Mouse (Mus musculus): ENCODE results near the gene Cox15. TPM values are rescaled to one million over a fixed set of nuclear protein-coding genes. Genes with fewer than 3 reads are reported as not detected.

Cox15 gene
- polyA plus RNA-seq, 1 experiment: 14.6 TPM

- no peak for DNase-seq (ENCODE audit: low spot score)
Measured at GRCm38 (mm10) chr19:43761543-43762256, 8.9 kb upstream of the Cox15 start.

- DNase-seq (ENCODE audit: low spot score): no peak
Measured at GRCm38 (mm10) chr19:43760504-43760903, 7.7 kb upstream of the Cox15 start.

GRCm38 (mm10) chr19:43754872-43755271 lies 2.1 kb upstream of the Cox15 start:
- DNase-seq (ENCODE audit: low spot score): no peak

- DNase-seq (ENCODE audit: low spot score): no peak
Measured at GRCm38 (mm10) chr19:43754237-43754636, 1.4 kb upstream of the Cox15 start.

- DNase-seq (ENCODE audit: low spot score): peak; percentile 89
Measured at GRCm38 (mm10) chr19:43753226-43753835, 531 bp upstream of the Cox15 start.

- DNase-seq (ENCODE audit: low spot score): no peak
Measured at GRCm38 (mm10) chr19:43750008-43750407, 2.8 kb downstream of the Cox15 start.

GRCm38 (mm10) chr19:43747877-43748276 lies 4.9 kb downstream of the Cox15 start:
- DNase-seq (ENCODE audit: low spot score): no peak

- DNase-seq (ENCODE audit: low spot score): no peak
Measured at GRCm38 (mm10) chr19:43745740-43746139, 7.1 kb downstream of the Cox15 start.

GRCm38 (mm10) chr19:43743401-43743800 lies 9.4 kb downstream of the Cox15 start:
- DNase-seq (ENCODE audit: low spot score): no peak

- DNase-seq (ENCODE audit: low spot score): no peak
Measured at GRCm38 (mm10) chr19:43738409-43738808, 14.4 kb downstream of the Cox15 start.

- DNase-seq (ENCODE audit: low spot score): no peak
Measured at GRCm38 (mm10) chr19:43731157-43731556, 21.6 kb downstream of the Cox15 start.

GRCm38 (mm10) chr19:43730037-43730428 lies 22.8 kb downstream of the Cox15 start:
- no peak for DNase-seq (ENCODE audit: low spot score)

- no peak for DNase-seq (ENCODE audit: low spot score)
Measured at GRCm38 (mm10) chr19:43729296-43730036, 23.3 kb downstream of the Cox15 start.

GRCm38 (mm10) chr19:43726510-43727146 lies 26.2 kb downstream of the Cox15 start:
- no peak for DNase-seq (ENCODE audit: low spot score)

- DNase-seq (ENCODE audit: low spot score): no peak
Measured at GRCm38 (mm10) chr19:43724821-43725220, 28.0 kb downstream of the Cox15 start.

GRCm38 (mm10) chr19:43724194-43724593 lies 28.6 kb downstream of the Cox15 start:
- no peak for DNase-seq (ENCODE audit: low spot score)

- DNase-seq (ENCODE audit: low spot score): no peak
Measured at GRCm38 (mm10) chr19:43723501-43723900, 29.3 kb downstream of the Cox15 start.

- DNase-seq (ENCODE audit: low spot score): no peak
Measured at GRCm38 (mm10) chr19:43722891-43723290, 29.9 kb downstream of the Cox15 start.

- no peak for DNase-seq (ENCODE audit: low spot score)
Measured at GRCm38 (mm10) chr19:43720061-43720460, 32.7 kb downstream of the Cox15 start.

- no peak for DNase-seq (ENCODE audit: low spot score)
Measured at GRCm38 (mm10) chr19:43711971-43712370, 40.8 kb downstream of the Cox15 start.

GRCm38 (mm10) chr19:43711159-43711916 lies 41.5 kb downstream of the Cox15 start:
- no peak for DNase-seq (ENCODE audit: low spot score)

GRCm38 (mm10) chr19:43709317-43709716 lies 43.5 kb downstream of the Cox15 start:
- no peak for DNase-seq (ENCODE audit: low spot score)

All from urinary bladder, adult 2 months (tissue).